In the genomic region with DNA sequence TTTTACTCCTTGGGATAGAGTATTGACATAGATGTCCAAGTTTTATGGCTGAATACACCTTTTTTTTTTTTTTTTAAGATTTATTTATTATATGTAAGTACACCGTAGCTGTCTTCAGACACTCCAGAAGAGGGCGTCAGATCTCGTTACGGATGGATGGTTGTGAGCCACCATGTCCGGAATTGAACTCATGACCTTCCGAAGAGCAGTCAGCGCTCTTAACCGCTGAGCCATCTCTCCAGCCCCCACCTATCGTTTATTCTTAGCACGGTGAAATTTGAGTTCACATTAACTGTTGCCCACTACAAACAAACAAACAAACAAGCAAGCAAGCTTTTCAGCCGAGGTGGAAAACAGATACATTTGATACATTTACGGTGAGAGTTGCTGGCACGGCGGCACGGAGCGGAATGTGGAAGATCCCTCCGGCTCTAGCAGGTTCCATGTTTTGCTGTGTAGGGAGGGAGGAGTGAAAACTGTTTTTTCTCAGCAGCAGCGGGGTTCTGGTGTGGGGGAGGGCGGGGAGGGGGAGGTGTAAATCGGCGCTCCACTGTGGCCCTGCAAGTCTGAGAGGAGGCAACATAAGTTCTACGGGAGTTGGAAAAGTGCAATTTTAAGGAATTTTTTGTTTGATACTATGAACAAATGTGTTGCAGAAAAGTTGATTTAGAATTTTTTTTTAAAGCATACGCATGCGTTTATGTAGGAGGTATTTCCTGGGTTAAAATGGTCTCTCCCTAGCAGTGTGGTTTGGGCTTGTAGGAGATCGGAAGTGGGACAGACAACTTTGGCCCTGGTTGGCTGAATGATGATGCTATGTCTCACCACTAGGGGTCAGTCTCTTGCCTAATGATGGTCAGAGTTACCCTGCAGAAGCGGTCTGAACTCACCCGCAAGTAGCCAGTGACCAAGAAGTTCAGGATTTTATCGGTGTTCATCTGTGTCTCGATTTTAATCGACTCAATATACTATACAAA, we compare ENCODE assay signal across 8 mouse cellular contexts. TPM values are rescaled to one million over a fixed set of nuclear protein-coding genes. Genes with fewer than 3 reads are reported as not detected.
DNase-seq lines count a peak whose midpoint lies in the region; ATAC-seq and TF ChIP-seq lines count a peak whose summit lies in the region.

No protein-coding gene starts in this region.

- no peak for TF ChIP-seq POLR2A in kidney, adult 2 months (IDR thresholded peaks at IDR 0.05; ENCODE audit: low read depth, low read length)
- TF ChIP-seq POLR2A in spleen, adult 2 months (IDR thresholded peaks at IDR 0.05; ENCODE audit: low read depth, low read length), result no peak

- WGBS in embryonic facial prominence, embryonic 13.5 days, result 2% methylated on average over 30 of the region's 30 CpGs
- under 1% methylated on average over 30 of the region's 30 CpGs for WGBS in kidney, adult 2 months
- WGBS in limb, embryonic 12.5 days, result 2% methylated on average over 30 of the region's 30 CpGs
- 7% methylated on average over 30 of the region's 30 CpGs for WGBS in midbrain, embryonic 15.5 days
- 1% methylated on average over 30 of the region's 30 CpGs for WGBS in spleen, adult 2 months

- H3K27me3 ChIP-seq in embryonic facial prominence, embryonic 13.5 days, result no peaks in the 10 kb centered on the region
- no peaks in the 10 kb centered on the region for H3K27me3 ChIP-seq in kidney, adult 2 months (replicated peaks; ENCODE audit: control insufficient read depth, insufficient read depth, low read length)
- no peaks in the 10 kb centered on the region for H3K27me3 ChIP-seq in limb, embryonic 12.5 days
- H3K27me3 ChIP-seq in midbrain, embryonic 15.5 days (replicated peaks), result no peaks in the 10 kb centered on the region
- H3K27me3 ChIP-seq in spleen, adult 2 months (ENCODE audit: control insufficient read depth, insufficient read depth, low read length), result no peaks in the 10 kb centered on the region

- peak overlapping the region; percentile 63 for H3K9ac ChIP-seq in embryonic facial prominence, embryonic 13.5 days
- H3K9ac ChIP-seq in limb, embryonic 12.5 days (replicated peaks), result peak overlapping the region; percentile 56
- no peak overlapping the region for H3K9ac ChIP-seq in midbrain, embryonic 15.5 days

- H3K36me3 ChIP-seq in embryonic facial prominence, embryonic 13.5 days, result peaks cover 6% of the 10 kb centered on the region; the same call in 1 of the 2 replicates
- H3K36me3 ChIP-seq in kidney, adult 2 months (ENCODE audit: control insufficient read depth, insufficient read depth, low read length), result no peaks in the 10 kb centered on the region
- peaks cover 5% of the 10 kb centered on the region for H3K36me3 ChIP-seq in limb, embryonic 12.5 days
- no peaks in the 10 kb centered on the region for H3K36me3 ChIP-seq in midbrain, embryonic 15.5 days (replicated peaks)
- no peaks in the 10 kb centered on the region for H3K36me3 ChIP-seq in spleen, adult 2 months (ENCODE audit: control insufficient read depth, insufficient read depth, low read length)

- peaks cover 6% of the 10 kb centered on the region for H3K4me1 ChIP-seq in embryonic facial prominence, embryonic 13.5 days
- H3K4me1 ChIP-seq in kidney, adult 2 months (ENCODE audit: control insufficient read depth, insufficient read depth, low read length), result no peaks in the 10 kb centered on the region
- H3K4me1 ChIP-seq in limb, embryonic 12.5 days (replicated peaks), result no peaks in the 10 kb centered on the region
- peaks cover 5% of the 10 kb centered on the region for H3K4me1 ChIP-seq in midbrain, embryonic 15.5 days
- H3K4me1 ChIP-seq in spleen, adult 2 months (ENCODE audit: control insufficient read depth, insufficient read depth, insufficient read length), result no peaks in the 10 kb centered on the region; the same call in 1 of the 2 replicates

- peak; percentile 97 for DNase-seq in 416B (ENCODE audit: low read depth)
- DNase-seq in adrenal gland, postnatal 36 days, result peak; percentile 71 to 81
- peak; percentile 86 to 93 for DNase-seq in heart, adult 18-20 months
- peak; percentile 95 for DNase-seq in kidney, adult 2 months
- DNase-seq in spleen, adult 2 months (ENCODE audit: low read depth in 1 of 2, low spot score in 2 of 2), result peak; percentile 61 to 69

- TF ChIP-seq CTCF in kidney, adult 2 months (conservative IDR thresholded peaks at IDR 0.05; ENCODE audit: insufficient read depth, insufficient read length, low read depth, low read length), result peak; percentile 98; the same call in 1 of the 2 replicates
- TF ChIP-seq CTCF in spleen, adult 2 months (IDR thresholded peaks at IDR 0.05; ENCODE audit: extremely low read depth, insufficient read depth, insufficient read length, insufficient replicate concordance), result peak; percentile 79; the same call in 1 of the 2 replicates

- H3K4me3 ChIP-seq in embryonic facial prominence, embryonic 13.5 days, result peak overlapping the region; percentile 45
- H3K4me3 ChIP-seq in kidney, adult 2 months (ENCODE audit: insufficient read depth, low read depth, low read length), result peak overlapping the region; percentile 54
- peak overlapping the region; percentile 48 for H3K4me3 ChIP-seq in limb, embryonic 12.5 days (replicated peaks)
- peak overlapping the region; percentile 24 for H3K4me3 ChIP-seq in midbrain, embryonic 15.5 days
- H3K4me3 ChIP-seq in spleen, adult 2 months (ENCODE audit: extremely low read depth, insufficient read depth, insufficient read length), result peak overlapping the region; percentile 55

- H3K9me3 ChIP-seq in embryonic facial prominence, embryonic 13.5 days, result no peaks in the 10 kb centered on the region
- no peaks in the 10 kb centered on the region for H3K9me3 ChIP-seq in limb, embryonic 12.5 days
- H3K9me3 ChIP-seq in midbrain, embryonic 15.5 days, result no peaks in the 10 kb centered on the region

- ATAC-seq in embryonic facial prominence, embryonic 13.5 days (ENCODE audit: insufficient number of reproducible peaks, insufficient read depth, low FRiP score, low TSS enrichment, low read depth), result peak; percentile 77
- peak; percentile 83 for ATAC-seq in limb, embryonic 12.5 days (ENCODE audit: insufficient number of reproducible peaks, insufficient read depth, low FRiP score, low TSS enrichment, low read depth)
- ATAC-seq in midbrain, embryonic 15.5 days (replicated peaks), result peak; percentile 92

- H3K27ac ChIP-seq in embryonic facial prominence, embryonic 13.5 days, result peak overlapping the region; percentile 83
- H3K27ac ChIP-seq in kidney, adult 2 months (ENCODE audit: insufficient read depth, low read depth, low read length), result peak overlapping the region; percentile 65; the same call in 1 of the 2 replicates
- peak overlapping the region; percentile 85 for H3K27ac ChIP-seq in limb, embryonic 12.5 days
- peak overlapping the region; percentile 26; the same call in 1 of the 2 replicates for H3K27ac ChIP-seq in midbrain, embryonic 15.5 days
- peak overlapping the region; percentile 27; the same call in 1 of the 2 replicates for H3K27ac ChIP-seq in spleen, adult 2 months (ENCODE audit: insufficient read depth, low read length)

- H3K4me2 ChIP-seq in embryonic facial prominence, embryonic 13.5 days, result peak overlapping the region; percentile 55
- peak overlapping the region; percentile 55 for H3K4me2 ChIP-seq in limb, embryonic 12.5 days
- H3K4me2 ChIP-seq in midbrain, embryonic 15.5 days, result peak overlapping the region; percentile 49

RNA-seq across cellular contexts. Expression of a gene that starts 37.9 kb away (rescaled TPM):
- 10 to 100 TPM; 36.1 to 38.7 TPM for total RNA-seq in adrenal gland, postnatal 36 days (2021)
- polyA plus RNA-seq in embryonic facial prominence, embryonic 13.5 days (2015; fragmentation: Nextera tagmentation; extraction: Ambion mirVana), result 18.4 and 23.6 TPM in 2 replicates
- 10 to 100 TPM; 13.6 to 14.0 TPM for total RNA-seq in heart, adult 18-20 months (2021)
- polyA plus RNA-seq in kidney, adult 2 months (2012; rRNA removed), result 5.8 and 7.7 TPM in 2 replicates
- 34.5 and 36.2 TPM in 2 replicates for polyA plus RNA-seq in limb, embryonic 12.5 days (2016; fragmentation: Nextera tagmentation; extraction: Ambion mirVana)
- 25.9 and 29.5 TPM in 2 replicates for polyA plus RNA-seq in midbrain, embryonic 15.5 days (2015; fragmentation: Nextera tagmentation; extraction: Ambion mirVana)
- 4.7 and 5.5 TPM in 2 replicates for polyA plus RNA-seq in spleen, adult 2 months (2012; rRNA removed)

Comparison
In these comparisons a context has a peak if more than half of its experiments do, and no peak if none do; other contexts are left out.
1. Peak in every context shown above with its lines: DNase-seq, ATAC-seq, H3K4me3 ChIP-seq and H3K27ac ChIP-seq.
2. H3K27ac ChIP-seq: peak in every context shown above with its lines; median percentile 85 in limb, embryonic 12.5 days; 83 in embryonic facial prominence, embryonic 13.5 days; 65 in kidney, adult 2 months; 27 in spleen, adult 2 months; 26 in midbrain, embryonic 15.5 days.